Mouse (Mus musculus) megakaryocyte progenitor cell, adult 5-6 weeks (primary cell): ENCODE measurements around the gene Phkb. TPM values are rescaled to one million over a fixed set of nuclear protein-coding genes. Genes with fewer than 3 reads are reported as not detected.
A peak's percentile ranks its signal among the peaks of the same experiment; 100 is the strongest.
"Not testable (repeated sequence)": the region's sequence is repeated elsewhere in the genome, so short reads cannot be mapped to it uniquely, and the experiment has no call there.

Experiments used
- ATAC-seq: replicated peaks from 2 replicates; pipeline ENCODE4 v1.8.0; 2016; ENCODE audit warnings: mild to moderate bottlenecking, moderate TSS enrichment, inconsistent platforms; ENCODE audit not compliant: poor library complexity
- total RNA-seq, 2 experiments: library from RNA; stranded (forward) in 1 of 2; stranded (reverse) in 1 of 2; fragments of 157-497, 149-512 nt in 1 of 2; fragments of 200-1000 nt in 1 of 2; gene quantifications; 2 replicates each; pipeline versions ENCODE4 v1.2.3 to v1.2.4; 2015 to 2017

Gene Phkb
- total RNA-seq (2015) (85.6 and 92.8 TPM in 2 replicates), total RNA-seq (2017) (62.4 and 67.5 TPM in 2 replicates)

- peak; percentile 91 for ATAC-seq
Measured at GRCm38 (mm10) chr8:85840657-85841488, at the start of gene Phkb, which contains the start of gene Itfg1. Gene Phkb (plus strand): TSS chr8:85840959. Gene Itfg1 (minus strand): TSS chr8:85840921.

- ATAC-seq = not testable (repeated sequence)
Measured at GRCm38 (mm10) chr8:85796392-85796791, 44.4 kb upstream of the Phkb start.

GRCm38 (mm10) chr8:85800164-85800563, 40.6 kb upstream of the Phkb start:
- peak; percentile 66 for ATAC-seq

- ATAC-seq = 0 out of 2 replicates have a peak, but pooled peaks have one; percentile 31
Measured at GRCm38 (mm10) chr8:85801408-85801807, 39.4 kb upstream of the Phkb start.

GRCm38 (mm10) chr8:85813621-85814020, 27.1 kb upstream of the Phkb start:
- ATAC-seq = no peak

- ATAC-seq = no peak
Measured at GRCm38 (mm10) chr8:85839916-85840656, 673 bp upstream of the Phkb start.

GRCm38 (mm10) chr8:85841489-85841795, 683 bp downstream of the Phkb start:
- ATAC-seq = peak; percentile 41

GRCm38 (mm10) chr8:85845887-85846286, 5.1 kb downstream of the Phkb start:
- no peak for ATAC-seq

- ATAC-seq = 0 out of 2 replicates have a peak, but pooled peaks have one; percentile 11
Measured at GRCm38 (mm10) chr8:85854220-85855123, 13.7 kb downstream of the Phkb start.

- ATAC-seq = not testable (repeated sequence)
Measured at GRCm38 (mm10) chr8:85857227-85857896, 16.6 kb downstream of the Phkb start.

- ATAC-seq = no peak
Measured at GRCm38 (mm10) chr8:85860612-85861011, 19.9 kb downstream of the Phkb start.

GRCm38 (mm10) chr8:85862381-85862780, 21.6 kb downstream of the Phkb start:
- no peak for ATAC-seq

GRCm38 (mm10) chr8:85871660-85872059, 30.9 kb downstream of the Phkb start:
- ATAC-seq = no peak

GRCm38 (mm10) chr8:85877976-85878375, 37.2 kb downstream of the Phkb start:
- no peak for ATAC-seq

- no peak for ATAC-seq
Measured at GRCm38 (mm10) chr8:85879624-85880023, 38.9 kb downstream of the Phkb start.

GRCm38 (mm10) chr8:85884811-85885210, 44.1 kb downstream of the Phkb start:
- ATAC-seq = no peak

- ATAC-seq = no peak
Measured at GRCm38 (mm10) chr8:85897636-85898035, 56.9 kb downstream of the Phkb start.

GRCm38 (mm10) chr8:85924991-85925390, 84.2 kb downstream of the Phkb start:
- ATAC-seq = no peak

- no peak for ATAC-seq
Measured at GRCm38 (mm10) chr8:85925574-85925973, 84.8 kb downstream of the Phkb start.

- ATAC-seq = no peak
Measured at GRCm38 (mm10) chr8:85926107-85926506, 85.3 kb downstream of the Phkb start.
